Mouse (Mus musculus): Measurements from ENCODE around the gene Grcc10.

The Grcc10 gene

DNA sequence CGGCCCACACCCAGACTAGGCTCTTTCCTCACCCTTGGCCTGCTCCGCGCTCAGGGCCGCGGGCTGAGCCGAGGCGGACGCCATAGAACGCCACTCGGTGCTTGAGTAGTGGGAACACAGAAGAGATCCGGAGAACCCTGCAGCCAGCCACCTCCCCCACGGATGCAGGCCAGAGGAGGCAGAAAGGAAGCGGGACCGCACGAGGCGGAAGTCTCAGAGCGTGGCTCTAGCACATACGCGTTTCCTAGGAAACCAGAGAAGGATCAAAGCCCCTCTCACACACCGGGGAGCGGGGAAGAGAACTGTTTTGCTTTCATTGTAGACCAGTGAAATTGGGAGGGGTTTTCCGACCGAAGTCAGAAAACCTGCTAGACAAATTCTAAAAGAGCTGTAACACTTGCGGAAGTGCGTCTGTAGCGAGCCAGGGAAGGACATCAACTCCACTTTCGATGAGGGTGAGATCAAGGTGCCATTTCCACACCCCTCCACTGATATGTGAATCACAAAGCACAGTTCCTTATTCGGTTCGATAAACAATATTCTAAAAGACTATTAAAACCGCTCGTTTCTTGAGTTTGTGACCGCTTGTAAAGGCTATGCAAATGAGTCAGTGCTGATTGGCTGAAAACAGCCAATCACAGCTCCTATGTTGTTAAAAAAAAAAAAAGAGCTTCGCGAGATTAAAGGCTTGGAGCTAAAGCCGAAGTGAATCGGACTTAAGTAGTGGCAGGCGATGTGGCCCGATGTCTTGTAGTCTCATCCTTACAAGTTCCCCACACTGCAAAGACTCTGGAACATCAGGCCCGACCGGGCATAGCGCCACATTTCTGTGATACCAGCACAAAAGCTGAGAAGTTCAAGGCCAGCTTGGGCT lies at the start of gene Grcc10:
TSS of gene Grcc10 (minus strand) at position 487 of the 874 bp plus-strand sequence.
- DNase-seq (ENCODE audit: low read depth, low spot score) = peak; percentile 98

DNA sequence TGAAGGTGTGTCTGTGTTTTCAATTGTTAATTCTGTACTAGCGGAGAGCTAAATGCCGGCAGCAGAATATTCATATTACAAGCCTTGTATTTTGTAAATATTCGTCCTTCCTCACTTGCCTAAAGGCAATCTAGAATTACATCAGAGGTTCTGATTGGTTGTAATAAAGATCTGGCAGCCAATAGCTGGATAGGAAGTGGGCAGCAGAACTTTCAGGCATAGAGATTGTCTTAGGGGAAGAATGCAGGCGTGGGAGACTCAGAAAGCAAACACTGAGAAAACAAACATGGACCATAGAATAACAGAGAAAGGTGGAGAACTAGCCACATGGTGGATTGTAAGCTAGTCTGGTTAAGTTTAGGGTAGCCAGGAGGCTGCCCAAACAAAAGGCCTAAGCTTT lies 48.9 kb upstream of the Grcc10 start:
- no peak for DNase-seq (ENCODE audit: low read depth, low spot score)

DNA sequence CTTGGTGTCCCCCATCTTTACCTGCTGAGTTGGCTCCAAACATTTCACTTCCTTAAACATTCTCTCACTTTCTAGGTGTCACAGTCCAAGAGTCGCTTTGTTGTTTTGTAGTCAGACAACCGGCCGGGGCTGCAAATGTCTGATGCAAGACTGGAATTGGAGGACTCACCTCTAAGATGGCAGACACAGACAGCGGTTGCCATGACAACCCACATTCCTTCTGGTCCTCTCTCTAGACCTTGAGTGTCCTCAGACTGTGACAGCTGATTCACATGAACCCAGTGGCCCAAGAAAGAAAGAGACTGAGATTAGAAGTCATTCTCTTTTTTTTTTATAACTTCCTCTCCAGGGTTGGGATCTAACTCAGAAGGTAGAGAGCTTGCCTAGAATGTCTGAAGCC lies 48.3 kb upstream of the Grcc10 start:
- no peak for DNase-seq (ENCODE audit: low read depth, low spot score)

DNA sequence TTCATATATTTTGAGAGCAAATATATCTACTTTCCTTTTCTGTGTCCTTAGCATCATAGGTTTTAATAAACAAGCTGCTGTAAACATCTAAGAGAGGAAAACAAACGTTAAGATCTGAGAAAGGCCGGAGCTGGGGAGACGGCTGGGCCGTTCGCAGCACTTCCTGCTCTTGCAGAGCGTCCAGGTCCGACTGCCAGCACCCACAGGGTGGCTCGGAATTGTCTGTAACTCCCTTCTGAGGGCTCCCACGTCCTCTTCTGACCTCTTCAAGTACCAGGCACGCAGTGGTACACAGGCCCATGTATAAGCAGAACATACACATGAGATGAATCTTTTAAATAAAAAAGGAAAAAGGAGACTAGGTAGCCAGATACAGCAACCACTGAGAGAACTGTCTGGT lies 46.5 kb upstream of the Grcc10 start:
- no peak for DNase-seq (ENCODE audit: low read depth, low spot score)

DNA sequence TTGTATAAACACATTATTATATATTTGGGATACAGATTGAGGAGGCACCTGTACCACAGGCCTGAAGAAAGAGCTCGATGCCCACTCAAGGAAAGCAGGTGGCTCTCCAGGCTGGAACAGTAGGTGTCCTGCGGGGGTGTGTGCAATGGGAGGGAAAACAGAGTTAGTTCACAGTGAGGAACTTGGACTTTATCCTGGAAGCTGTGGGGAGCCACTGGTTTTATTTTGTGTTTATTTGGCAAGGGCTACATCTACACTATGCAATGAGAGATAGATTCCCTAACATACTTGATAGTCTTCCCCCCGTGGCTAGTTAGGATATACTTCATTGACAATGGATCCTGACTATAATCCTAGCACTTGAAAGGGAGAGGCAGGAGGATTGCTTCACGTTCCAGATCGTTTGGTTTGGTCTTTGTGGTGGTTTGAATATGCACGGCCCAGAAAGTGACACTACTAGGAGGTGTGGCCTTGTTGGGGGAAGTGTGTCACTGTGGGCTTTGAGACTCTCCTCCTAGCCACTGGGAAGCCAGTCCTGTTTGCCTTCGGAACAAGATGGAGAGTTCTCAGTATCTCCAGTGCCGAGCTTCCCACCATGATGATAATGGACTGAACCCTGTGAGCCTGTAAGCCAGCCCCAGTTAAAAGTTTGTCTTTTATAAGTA lies 45.7 kb upstream of the Grcc10 start:
- no peak for DNase-seq (ENCODE audit: low read depth, low spot score)

DNA sequence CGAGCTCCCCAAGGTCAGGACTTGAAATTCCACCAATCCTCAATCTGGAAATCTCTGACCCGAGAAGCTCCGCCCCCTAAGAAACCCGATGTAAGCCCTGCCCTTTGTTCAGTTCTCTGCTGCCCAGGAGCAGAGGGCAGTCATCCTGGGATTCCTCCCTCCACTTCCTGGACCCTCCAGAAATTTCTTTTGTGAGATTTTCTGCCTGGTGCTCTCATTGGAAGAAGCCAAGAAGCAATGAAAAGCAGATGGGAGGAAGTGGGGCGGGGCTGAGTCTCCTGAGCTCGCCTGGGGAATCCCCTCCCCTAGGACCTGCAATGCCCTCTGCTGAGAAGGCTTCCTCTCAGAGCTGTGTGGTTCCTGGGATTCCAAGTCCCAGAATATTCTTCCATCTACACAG lies 41.3 kb upstream of the Grcc10 start:
- DNase-seq (ENCODE audit: low read depth, low spot score) = peak; percentile 75

DNA sequence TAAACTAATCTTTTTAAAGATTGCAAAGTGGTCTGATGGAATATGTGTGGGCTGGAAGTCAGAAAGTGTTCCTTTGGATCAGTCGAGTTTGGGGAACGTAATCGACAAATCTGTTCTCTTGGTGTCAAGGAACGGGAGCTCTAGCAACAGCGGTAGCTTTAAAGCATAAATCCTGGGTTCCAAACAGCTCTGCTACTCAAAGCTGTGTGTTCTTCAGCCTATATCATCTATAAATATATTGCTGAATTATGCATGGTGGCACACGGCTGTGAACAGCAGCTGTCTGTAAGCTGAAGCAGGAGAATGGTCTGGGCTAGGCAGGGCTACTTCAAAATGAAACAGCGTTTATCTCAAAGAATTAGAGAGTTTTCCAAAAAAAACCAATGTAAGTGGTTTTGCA lies 39.7 kb upstream of the Grcc10 start:
- no peak for DNase-seq (ENCODE audit: low read depth, low spot score)

DNA sequence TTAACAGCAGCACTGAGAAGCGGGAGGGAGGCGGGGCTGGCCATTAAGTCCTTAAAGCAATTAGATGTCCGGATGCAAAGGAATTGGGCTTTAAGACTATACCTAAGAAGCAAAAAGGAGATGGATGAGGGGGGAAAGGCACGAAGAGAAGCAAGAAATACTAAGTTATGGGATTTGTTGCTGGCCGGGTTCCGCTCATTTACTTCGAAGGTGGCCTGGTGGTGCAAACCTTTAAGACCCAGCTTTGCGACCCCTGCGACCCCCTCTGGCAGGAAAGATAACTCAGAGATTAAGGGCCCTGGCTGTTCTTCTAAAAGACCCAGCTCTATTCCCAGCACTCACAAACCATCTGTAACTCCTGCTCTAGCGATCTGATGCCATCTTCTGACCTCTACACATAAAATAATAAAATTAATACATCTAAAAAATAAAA lies 38.8 kb upstream of the Grcc10 start:
- DNase-seq (ENCODE audit: low read depth, low spot score) = no peak

DNA sequence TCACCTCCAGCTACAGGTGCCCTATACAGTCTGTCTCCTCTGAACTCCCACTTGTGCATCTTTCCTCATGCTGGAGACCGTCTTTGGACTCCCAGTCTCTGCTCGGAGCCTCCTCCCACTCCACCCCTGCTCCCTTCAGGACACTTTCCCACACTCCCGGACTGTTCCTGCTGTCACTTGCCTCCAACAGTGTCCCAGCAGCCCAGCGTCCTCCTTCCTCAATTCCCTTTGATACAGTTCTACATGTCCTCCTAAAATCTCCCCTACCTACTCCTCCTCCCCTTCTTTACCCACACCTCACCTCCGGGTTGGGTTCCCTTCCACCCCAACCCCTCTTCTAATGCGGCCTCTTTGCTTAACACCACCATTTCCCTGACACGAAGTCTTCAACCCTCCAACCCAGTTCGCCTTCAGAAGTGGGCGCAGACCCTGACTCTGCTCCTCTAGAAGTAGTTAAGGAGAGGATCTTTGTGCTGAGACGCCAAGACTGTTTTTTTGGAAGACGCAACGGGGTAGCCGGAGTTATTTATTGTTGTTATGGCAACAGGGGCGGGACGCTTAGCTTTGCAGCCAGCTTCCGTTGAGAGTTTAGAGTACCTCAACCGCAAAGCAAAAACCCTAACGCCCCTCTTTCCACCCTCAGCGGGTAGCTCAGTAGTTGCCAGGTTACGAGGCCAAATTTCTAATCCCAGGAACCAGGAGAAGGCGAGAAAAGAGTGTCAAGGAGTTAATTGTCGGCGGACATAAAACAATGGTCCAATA lies 38.2 kb upstream of the Grcc10 start, which contains the start of gene Lrrc23:
TSS of gene Lrrc23 (minus strand) at position 506 of the 762 bp plus-strand sequence.
- DNase-seq (ENCODE audit: low read depth, low spot score) = peak; percentile 61

DNA sequence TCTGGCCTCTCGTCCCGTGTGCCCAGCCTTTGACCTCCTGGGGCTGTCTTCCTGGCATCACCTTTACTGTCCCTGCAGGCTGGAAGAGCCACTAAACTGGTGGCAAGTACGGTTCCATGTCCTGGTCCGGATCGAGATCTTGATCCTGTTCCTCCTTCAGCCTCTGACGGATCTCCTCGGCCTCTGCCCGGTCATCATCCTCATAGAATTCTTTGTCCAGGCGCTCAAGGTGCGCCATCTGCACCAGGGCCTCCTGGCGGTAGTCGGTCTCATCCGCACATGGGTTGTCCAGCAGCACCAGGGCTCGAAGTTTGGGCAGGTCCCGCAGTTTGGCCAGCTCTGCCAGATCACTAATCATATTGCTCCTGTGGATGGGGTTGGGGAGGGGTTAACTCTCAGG lies 29.3 kb upstream of the Grcc10 start:
- no peak for DNase-seq (ENCODE audit: low read depth, low spot score)

DNA sequence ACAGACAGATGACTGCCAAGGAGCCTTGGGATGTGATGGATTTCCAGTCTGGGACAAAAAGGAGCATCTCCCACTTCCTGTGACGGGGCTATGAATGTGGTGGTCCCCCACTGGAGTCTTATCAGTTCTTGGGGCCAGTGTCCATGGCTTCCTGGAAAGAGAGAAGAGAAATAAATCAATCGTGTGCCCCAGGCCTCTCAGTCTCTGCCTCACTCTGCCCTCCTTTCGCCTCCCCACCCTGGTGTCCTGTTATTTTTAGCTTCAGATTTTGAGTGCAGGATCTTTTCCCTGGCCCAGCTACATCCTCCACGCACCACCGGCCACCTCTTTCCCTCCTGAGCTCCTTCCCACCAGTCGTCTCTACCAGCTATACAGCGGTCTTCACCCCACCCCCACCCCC lies 28.8 kb upstream of the Grcc10 start:
- no peak for DNase-seq (ENCODE audit: low read depth, low spot score)

DNA sequence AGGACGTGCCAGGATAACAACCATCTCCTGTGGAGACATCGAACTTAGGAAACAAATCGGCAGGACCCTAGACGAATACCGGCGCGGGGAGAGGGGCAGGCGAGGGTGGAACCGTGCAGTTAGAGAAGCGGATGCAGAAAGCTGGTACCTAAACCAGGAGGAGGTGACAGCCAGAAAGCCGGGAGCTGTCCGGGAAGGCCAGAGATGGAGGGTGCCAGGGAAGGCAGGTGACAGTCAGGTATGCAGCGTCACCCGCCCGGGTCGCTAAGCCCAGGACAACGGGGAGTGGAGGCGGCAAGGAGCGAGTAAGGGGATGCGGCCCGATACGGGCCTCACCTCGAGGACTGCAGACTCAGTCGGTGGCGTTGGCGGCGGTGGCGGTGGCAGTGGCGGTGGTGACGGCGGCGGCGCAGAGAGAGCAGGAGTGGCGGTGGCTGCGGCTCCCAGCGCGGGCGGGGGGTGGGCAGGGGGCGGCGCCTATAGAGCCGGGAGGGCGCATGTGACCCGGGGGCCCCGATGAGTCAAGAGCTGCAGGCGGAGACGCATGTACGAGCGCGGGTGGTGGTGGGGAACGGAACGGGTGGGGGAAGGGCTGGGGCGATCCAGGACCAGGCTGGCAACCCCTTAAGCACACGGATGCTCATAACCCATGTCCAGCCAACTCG lies 28.1 kb upstream of the Grcc10 start, which contains the start of gene Eno2:
TSS of gene Eno2 (minus strand) at position 573 of the 665 bp plus-strand sequence.
- no peak for DNase-seq (ENCODE audit: low read depth, low spot score)

DNA sequence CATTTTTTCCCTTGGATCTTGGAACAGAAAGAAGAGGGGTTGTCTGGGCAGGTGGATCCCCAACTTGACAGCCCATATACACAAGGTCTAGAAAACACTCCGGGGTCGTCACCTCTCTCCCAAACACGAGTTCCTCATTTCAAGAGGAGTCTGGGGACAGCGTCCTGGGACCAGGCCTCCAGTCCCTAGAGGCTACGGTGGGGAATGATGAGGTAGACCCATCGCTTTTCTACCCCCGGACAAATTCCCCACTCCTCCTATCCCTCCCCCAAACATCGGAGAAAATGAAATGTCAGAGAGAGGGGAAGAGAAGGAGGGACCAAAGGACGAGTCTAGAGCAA lies 27.5 kb upstream of the Grcc10 start:
- DNase-seq (ENCODE audit: low read depth, low spot score) = no peak

DNA sequence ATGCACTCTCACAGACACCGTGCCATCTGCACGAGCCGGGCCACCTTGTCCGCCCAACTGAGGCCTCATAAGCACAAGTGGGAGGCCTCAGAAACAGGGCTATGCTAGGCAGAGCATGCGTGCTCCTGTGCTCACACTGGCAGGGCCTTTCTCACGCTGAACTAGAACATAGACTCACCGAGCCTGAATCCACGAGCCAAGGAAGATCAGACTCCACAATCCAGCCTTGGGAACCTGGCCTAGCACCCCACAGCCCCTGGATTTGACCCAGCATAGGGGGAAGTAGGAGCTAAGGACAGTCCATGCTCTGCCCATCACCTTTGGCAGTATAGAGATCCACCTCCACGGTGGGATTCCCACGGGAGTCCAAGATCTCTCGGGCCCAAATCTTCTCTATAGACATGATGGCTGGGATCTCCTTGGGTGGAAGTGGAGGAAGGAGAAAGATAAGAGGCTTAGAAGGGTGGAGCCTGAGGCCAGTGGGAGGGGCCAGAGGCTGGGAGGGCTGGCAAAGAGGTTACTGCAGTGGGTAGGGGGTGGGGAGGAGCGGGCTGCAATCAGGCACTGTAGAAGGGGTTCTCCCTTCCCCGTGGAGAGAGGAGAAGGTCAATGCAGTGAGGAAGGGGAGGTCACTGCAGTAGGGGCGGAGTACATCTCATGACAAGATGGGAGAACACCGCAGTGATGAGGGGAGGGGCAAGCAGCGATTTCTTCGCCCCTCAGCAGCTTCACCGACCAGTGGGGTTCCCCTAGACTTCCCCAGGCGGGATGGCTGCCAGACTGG lies 26.9 kb upstream of the Grcc10 start:
- DNase-seq (ENCODE audit: low read depth, low spot score) = no peak

DNA sequence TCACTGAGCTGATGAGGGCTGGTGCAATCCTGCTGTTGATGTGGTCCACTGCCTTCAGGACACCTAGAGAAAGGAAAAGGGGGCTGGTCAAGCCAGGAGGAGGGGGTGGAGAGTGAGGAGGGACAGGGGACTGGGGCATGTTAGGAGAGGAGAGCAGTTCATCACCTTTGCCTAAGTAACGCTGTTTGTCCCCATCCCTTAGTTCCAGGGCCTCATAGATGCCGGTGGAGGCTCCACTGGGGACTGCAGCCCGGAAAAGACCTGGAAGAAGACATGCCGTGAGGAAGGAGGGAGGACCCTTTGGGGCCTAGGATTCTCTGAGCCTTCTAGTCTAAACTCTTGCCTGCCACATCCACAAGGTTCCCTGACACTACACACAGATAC lies 26.4 kb upstream of the Grcc10 start:
- no peak for DNase-seq (ENCODE audit: low read depth, low spot score)

DNA sequence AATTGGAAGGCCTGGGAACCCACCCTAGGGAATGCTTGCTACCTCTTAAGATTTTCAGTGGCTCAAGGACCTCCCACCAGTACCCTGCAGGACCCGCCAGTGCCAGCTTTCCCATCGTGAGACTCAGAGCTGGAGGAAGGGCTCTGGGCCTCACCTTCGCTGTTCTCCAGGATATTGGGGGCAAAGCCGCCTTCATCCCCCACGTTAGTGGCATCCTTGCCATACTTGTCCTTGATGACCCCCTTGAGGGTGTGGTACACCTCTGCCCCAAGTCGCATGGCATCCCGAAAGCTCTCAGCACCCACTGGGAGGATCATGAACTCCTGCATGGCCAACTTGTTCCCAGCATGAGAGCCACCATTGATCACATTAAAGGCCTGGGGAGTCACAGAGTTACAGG lies 24.8 kb upstream of the Grcc10 start:
- no peak for DNase-seq (ENCODE audit: low read depth, low spot score)

DNA sequence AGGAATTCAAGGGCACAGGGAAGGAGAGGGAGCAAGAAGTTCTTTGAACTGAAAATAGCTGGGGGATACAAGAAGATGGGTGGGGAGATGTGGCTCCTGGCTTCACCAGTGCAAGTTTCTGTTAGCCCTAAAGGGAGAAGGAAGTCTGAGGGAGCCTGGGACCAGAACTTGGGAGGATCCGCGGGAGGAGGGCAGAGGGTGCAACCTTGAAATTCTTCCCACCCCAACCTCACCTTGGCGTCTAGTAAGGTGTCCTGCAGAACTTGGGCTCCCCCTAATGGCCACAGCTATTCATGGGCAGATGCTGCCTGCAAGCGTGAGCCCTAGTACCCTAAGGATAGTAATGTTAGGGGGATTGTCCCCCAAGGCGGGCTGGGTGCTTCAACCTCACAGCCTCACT lies 18.1 kb upstream of the Grcc10 start:
- DNase-seq (ENCODE audit: low read depth, low spot score) = peak; percentile 91

DNA sequence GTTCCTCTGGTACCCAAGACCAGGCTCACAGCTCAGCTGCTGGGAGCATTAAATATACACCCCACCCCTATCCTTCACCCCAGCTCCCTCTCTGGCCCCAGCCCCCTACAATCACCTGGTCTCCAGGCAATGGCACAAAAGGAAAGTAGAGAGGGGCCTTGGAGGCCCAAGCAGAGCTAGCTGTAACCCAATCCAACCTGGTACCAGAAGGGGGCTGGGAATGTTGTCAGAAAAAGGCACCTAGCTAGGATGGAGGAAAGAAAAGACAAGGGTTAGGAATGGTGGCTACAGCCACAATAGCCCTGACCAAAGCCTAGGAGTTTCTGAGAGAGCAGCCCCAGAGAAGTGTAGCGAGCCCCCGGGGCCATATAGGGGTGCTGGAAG lies 17.7 kb upstream of the Grcc10 start:
- DNase-seq (ENCODE audit: low read depth, low spot score) = no peak

DNA sequence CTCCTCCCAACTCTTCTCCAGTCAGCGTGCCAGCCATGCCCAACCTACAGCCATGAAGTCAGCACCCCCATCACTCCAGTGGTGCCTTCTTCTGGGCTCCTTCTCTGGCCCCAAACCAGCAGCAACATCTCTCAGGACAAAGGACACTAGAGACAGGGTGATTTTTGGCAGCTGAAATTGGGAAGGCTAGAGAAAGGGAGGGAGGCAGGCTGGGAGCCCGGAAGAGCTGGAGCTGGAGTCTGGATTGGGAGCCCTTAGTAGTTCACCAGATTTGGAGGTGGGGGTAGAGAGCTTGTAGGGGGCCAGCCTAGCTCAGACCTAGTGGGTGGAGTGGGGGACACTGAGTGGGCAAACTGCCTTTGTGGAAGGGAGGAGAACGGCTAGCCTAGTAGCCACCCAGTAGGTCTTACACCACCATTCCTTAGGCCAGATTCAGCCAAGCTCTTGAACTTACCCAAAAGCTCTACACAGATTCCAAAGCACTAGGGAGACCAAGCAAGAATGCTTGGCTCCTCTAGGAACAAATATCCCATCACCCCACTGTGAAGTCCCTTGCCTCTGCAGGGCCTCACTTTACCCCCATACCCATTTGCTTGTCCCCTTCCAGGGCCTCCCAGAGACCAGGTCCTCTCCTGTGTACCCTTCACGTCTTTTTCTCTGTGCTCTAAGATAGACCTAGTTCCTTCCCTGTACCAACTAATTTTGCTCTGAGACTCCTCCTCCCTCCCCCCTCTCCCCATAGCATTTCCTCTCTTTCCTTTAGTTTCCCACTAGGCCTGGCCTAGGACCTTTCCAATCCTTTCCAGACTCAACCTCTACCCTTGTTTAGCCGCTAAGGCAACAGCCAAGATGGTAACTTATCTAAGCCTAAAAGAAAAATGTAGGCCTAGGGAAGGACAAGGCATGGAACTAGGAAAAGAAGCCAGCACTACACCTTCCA lies 17.0 kb upstream of the Grcc10 start:
- no peak for DNase-seq (ENCODE audit: low read depth, low spot score)

DNA sequence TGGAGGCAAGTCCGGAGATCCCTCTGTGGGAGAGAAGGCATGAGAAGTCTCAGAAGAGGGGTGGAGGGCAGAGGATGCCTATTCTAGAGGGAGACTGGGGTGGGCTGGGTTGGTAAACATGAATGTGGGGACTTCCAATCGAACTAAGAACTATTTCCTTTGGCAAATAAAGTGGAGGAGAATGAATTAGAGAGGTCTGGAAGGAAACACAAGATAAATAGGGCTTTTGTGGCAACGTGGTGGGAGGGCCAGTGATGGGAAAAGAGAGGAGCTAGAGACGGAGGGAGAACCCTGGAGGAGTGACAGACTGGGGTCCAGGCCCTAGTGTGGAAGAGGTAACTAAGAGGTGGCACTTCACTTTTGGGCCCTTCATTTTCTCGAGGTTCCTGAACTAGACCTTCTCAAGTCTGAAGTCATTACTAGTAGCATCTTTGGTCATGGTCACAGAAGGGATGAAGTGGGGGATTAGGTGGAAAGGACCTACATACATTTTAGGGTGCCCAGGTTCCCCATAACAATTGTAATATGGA lies 16.2 kb upstream of the Grcc10 start:
- DNase-seq (ENCODE audit: low read depth, low spot score) = no peak
